Mouse (Mus musculus): ENCODE measurements around the gene Zdhhc7. TPM values are rescaled to one million over a fixed set of nuclear protein-coding genes. Genes with fewer than 3 reads are reported as not detected.

Gene Zdhhc7
- polyA plus RNA-seq (2015; fragmentation: Nextera tagmentation; extraction: Ambion mirVana), result 23.4 and 30.6 TPM in 2 replicates

DNA sequence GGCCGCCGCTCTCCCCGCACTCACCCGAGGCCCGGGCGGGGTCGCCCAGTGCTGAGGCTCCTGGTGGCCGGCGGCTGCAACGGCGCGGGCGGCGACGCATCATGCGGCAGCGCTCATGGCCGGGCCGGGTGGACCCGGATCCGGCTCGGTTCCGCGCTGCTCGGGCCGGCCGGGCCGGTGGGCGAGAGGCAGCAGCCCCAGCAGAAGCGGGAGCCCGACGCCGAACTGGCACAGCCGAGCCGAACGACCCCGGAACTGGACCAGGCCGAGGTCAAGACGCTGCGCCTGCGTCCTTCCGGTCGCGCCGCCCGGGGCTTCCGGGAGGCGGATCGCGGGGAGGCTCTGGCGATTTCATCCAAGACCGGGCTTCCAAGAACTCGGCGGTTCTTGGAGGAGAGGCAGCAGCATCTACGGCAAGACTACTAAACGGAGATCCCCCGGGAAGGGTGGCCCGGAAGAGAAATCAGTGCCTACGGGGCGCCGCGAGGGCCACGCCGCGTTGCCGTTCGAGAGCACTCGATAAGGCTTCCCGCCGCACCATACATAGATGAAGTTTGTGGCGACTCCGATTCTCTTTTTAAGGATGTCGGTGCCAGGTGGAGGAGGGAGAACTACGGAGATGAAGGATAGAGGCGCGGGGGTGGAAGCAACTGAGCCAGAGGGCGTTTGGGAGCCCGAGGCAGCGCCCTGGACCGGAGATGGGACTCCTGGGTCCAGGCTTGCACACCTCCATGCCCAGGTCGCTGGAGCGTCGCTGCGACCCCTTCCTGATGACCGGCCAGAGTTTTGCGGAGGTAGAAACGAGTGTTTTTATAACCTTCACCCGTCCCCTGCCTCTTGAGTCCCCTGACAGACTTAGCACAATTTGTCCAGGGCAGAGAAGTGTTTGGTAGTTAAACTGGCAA, at the start of gene Zdhhc7:
Zdhhc7 (minus strand) TSS at position 415 of the 905 bp plus-strand sequence.
- Histone ChIP-seq H3K36me3 (ENCODE audit: poor library complexity, severe bottlenecking) (no peaks in the 10 kb centered on the region), H3K4me3 (peak within 1 kb of the TSS; percentile 97), H3K4me2 (peak within 1 kb of the TSS; percentile 97), H3K27ac (peak within 1 kb of the TSS; percentile 85), H3K4me1 (peaks cover 38% of the 10 kb centered on the region), H3K27me3 (no peaks in the 10 kb centered on the region), H3K9ac (peak within 1 kb of the TSS; percentile 95), H3K9me3 (replicated peaks) (no peaks in the 10 kb centered on the region)
- under 1% methylated on average over 71 of the region's 88 CpGs for WGBS
- peak; percentile 91 for ATAC-seq

DNA sequence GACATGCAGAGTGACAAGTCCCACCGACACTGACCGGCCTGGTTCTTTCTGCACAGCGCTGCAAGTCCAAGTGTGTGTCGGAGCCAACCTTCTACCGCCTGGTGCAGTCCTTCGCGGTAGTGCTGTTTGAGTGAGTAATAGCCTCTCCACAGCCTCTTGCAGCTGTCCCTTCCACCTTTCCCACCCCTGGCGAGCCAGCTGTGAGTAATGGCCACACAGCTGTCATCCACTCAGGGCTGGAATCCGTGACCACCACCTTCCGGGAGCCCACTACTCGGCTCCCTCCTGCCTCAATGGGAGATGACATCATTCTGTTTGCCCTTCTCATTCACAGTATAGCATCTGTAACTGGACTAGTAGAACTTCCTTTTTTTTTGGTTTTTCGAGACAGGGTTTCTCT, 48.7 kb upstream of the Zdhhc7 start:
- H3K27me3 ChIP-seq, result no peaks in the 10 kb centered on the region
- 81% methylated on average over 12 of the region's 12 CpGs for WGBS
- H3K27ac ChIP-seq, result no peak overlapping the region

DNA sequence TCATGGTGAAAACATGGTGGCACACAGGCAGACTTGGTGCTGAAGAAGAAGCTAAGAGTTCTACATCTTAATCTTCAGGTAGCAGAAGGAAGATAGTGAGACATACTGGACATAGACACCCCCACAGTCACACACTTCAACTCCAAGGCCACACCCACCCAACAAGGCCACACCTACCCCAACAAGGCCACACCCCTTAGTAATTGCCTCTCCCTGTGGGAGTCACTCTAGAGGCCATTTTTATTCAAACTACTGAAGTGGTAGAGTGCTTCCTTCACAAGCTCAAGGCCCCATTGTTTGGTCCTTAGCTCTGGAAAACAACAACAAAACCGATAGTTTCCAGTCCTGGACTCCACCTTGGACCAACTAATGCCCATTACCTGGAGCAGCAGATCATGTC, 44.8 kb upstream of the Zdhhc7 start:
- no peaks in the 10 kb centered on the region for H3K27me3 ChIP-seq
- peaks cover 32% of the 10 kb centered on the region for H3K4me1 ChIP-seq
- no peaks in the 10 kb centered on the region for H3K9me3 ChIP-seq (replicated peaks)
- ATAC-seq, result no peak
- 67% methylated on average over 1 of the region's 1 CpGs for WGBS
- peaks cover 3% of the 10 kb centered on the region; the same call in 1 of the 2 replicates for H3K36me3 ChIP-seq (ENCODE audit: poor library complexity, severe bottlenecking)
- no peak overlapping the region for H3K9ac ChIP-seq
- H3K27ac ChIP-seq, result no peak overlapping the region
- no peak overlapping the region for H3K4me3 ChIP-seq
- H3K4me2 ChIP-seq, result no peak overlapping the region

More for the DNA sequence above, 48.7 kb upstream of the Zdhhc7 start:
- H3K4me3 ChIP-seq, result no peak overlapping the region
- no peak for ATAC-seq
- H3K4me1 ChIP-seq, result peaks cover 11% of the 10 kb centered on the region; the same call in 1 of the 2 replicates
- no peak overlapping the region for H3K4me2 ChIP-seq
- no peaks in the 10 kb centered on the region for H3K9me3 ChIP-seq (replicated peaks)
- peaks cover 11% of the 10 kb centered on the region for H3K36me3 ChIP-seq (ENCODE audit: poor library complexity, severe bottlenecking)
- H3K9ac ChIP-seq, result no peak overlapping the region

DNA sequence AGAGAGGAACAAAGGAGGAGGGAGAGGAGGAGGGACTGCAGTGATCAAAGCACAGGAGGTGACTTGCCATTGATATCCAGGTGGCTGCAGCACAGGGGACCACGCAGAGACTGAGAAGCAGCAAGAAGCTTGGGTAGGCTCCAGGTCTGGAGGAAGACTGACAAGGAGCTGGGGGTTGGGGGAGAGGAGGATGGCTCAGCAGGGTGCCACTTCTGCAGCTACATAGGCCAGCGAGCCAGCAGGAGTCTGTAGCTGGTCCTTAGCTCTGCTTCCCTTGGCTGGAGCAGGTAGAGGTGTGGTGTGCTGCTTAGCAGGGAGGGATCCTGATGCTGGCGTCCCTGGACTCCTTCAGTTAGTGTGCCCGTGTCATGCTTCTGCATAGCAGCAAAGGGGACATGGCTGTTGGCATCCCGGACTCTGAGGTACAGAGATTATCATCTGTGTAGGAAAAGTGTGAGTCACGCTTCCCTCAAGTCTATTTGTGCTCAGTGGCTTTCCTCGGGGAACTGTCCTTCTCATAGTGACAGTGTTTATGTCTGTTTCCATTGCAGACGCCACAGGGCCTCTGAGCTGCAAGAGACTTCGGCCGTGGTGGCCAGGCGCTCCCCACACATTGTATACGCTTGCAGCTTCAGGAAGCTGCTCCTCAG, 43.5 kb upstream of the Zdhhc7 start:
- no peak overlapping the region for H3K9ac ChIP-seq
- no peaks in the 10 kb centered on the region for H3K36me3 ChIP-seq (ENCODE audit: poor library complexity, severe bottlenecking)
- H3K4me3 ChIP-seq, result no peak overlapping the region
- peaks cover 30% of the 10 kb centered on the region for H3K4me1 ChIP-seq
- WGBS, result 49% methylated on average over 12 of the region's 12 CpGs
- H3K9me3 ChIP-seq (replicated peaks), result no peaks in the 10 kb centered on the region
- ATAC-seq, result peak; percentile 38; the same call in 1 of the 2 replicates
- no peaks in the 10 kb centered on the region for H3K27me3 ChIP-seq
- peak overlapping the region; percentile 78 for H3K27ac ChIP-seq
- peak overlapping the region; percentile 6; the same call in 1 of the 2 replicates for H3K4me2 ChIP-seq

DNA sequence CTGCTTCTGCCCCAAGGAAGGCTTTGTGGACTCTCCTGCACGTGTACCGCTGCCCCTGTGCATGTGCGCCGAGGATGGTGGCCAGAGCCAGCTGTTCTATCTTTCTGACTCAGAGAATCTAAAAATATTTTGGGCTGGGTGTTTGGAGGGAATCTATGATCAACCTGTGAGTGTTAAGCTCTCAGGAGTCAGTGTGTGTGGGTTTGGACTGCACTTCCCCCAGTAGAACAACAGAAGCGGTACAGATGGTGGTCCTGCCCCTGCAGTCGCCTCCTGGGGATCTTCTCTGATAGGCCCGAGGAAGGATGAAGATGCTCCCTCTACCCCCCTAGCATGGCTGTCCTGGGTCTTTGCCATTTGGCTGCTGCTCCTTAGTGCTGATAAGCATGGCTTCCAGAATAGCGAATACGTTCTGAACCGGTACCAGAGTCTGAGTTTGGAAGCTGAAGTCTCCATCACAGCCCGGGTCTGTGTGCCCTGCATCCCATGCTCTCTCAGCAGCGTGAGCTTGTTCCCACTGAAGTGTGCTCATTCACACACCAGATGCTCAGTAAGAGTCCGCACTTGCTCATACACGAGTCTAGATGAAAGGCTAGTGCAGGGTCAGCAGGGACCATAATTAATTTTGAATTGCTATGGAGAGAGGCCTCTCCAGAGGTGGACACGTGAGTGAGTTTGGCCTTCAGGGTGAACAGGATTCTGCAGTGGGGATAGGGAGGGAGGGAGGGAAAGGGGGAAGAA, 42.8 kb upstream of the Zdhhc7 start:
- Histone ChIP-seq H3K9me3 (replicated peaks) (no peaks in the 10 kb centered on the region), H3K9ac (no peak overlapping the region), H3K4me1 (peaks cover 30% of the 10 kb centered on the region), H3K27me3 (no peaks in the 10 kb centered on the region), H3K4me3 (no peak overlapping the region), H3K36me3 (ENCODE audit: poor library complexity, severe bottlenecking) (no peaks in the 10 kb centered on the region), H3K4me2 (0 out of 2 replicates have a peak overlapping the region, but pooled peaks have one; percentile 6), H3K27ac (peak overlapping the region; percentile 78)
- ATAC-seq, result peak; percentile 77
- WGBS, result 57% methylated on average over 15 of the region's 15 CpGs

DNA sequence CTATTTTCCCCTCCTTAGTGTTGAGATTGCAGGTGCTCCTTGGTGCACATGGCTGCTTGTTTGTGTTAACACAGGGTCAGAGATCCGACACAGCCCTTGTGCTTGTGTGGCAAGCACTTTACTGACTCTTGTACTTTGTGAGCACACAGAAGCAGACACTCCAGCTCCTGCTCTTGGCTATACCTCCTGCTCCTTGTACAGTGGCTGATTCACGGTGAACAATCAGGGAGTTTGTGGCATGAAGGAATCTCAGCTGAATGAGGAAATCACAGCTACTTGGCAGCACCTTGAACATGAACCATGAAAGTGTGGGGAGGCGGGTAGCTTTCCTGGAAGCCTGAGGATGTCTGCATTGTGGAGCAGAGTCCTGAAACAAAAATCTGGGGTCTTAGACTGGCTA, 39.5 kb upstream of the Zdhhc7 start:
- Histone ChIP-seq H3K9ac (no peak overlapping the region), H3K27ac (no peak overlapping the region), H3K4me1 (peaks cover 45% of the 10 kb centered on the region), H3K9me3 (replicated peaks) (no peaks in the 10 kb centered on the region), H3K27me3 (no peaks in the 10 kb centered on the region), H3K4me2 (no peak overlapping the region), H3K4me3 (no peak overlapping the region), H3K36me3 (ENCODE audit: poor library complexity, severe bottlenecking) (no peaks in the 10 kb centered on the region)
- 67% methylated on average over 3 of the region's 3 CpGs for WGBS
- no peak for ATAC-seq

DNA sequence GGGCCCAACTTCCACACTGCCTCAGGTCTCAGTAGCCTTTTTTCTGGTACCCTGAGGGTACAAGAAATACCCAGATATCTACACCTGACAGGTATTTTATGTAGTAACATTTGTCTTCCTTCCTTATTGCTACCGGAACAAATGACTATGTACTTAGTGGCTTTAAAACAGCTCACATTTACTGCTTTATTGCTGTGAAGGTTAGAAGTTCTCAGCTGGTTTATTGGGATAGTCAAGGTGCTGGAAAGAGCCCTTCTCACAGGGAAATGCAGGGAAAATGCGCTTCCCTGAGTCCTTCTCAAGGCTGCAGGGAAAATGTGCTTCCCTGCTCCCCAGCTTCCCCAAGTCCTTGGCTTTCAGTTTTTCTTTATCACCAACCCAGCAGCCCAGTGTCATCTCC, 37.7 kb upstream of the Zdhhc7 start:
- ATAC-seq, result no peak
- WGBS, result 90% methylated on average over 2 of the region's 2 CpGs
- Histone ChIP-seq H3K4me2 (no peak overlapping the region), H3K27ac (no peak overlapping the region), H3K9me3 (replicated peaks) (no peaks in the 10 kb centered on the region), H3K9ac (no peak overlapping the region), H3K36me3 (ENCODE audit: poor library complexity, severe bottlenecking) (no peaks in the 10 kb centered on the region), H3K27me3 (no peaks in the 10 kb centered on the region), H3K4me3 (no peak overlapping the region), H3K4me1 (peaks cover 31% of the 10 kb centered on the region)

DNA sequence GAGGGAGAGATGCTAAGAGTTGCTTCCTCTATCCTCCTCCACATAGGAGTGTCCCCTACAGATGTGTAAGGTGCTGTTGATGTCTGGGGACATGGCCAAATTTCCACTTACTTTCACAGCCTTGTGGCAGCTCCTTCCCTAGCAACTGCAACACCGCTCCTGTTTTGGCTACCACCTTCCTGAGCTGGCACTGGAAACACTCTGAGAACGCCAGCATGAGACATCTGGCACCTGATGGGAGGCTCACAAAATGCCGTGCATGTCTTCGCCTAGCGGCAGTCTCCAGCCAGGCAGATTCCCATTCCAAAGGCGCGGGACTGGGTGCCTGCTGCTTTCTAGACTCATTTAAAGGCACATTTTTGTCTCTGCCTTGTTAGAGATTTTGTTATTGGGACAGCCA, 35.3 kb upstream of the Zdhhc7 start:
- H3K27ac ChIP-seq, result peak overlapping the region; percentile 65
- WGBS, result 61% methylated on average over 7 of the region's 7 CpGs
- peaks cover 20% of the 10 kb centered on the region for H3K4me1 ChIP-seq
- H3K4me3 ChIP-seq, result no peak overlapping the region
- H3K9me3 ChIP-seq (replicated peaks), result no peaks in the 10 kb centered on the region
- H3K4me2 ChIP-seq, result no peak overlapping the region
- no peak overlapping the region for H3K9ac ChIP-seq
- H3K36me3 ChIP-seq (ENCODE audit: poor library complexity, severe bottlenecking), result no peaks in the 10 kb centered on the region
- no peaks in the 10 kb centered on the region for H3K27me3 ChIP-seq
- ATAC-seq, result peak; percentile 80

DNA sequence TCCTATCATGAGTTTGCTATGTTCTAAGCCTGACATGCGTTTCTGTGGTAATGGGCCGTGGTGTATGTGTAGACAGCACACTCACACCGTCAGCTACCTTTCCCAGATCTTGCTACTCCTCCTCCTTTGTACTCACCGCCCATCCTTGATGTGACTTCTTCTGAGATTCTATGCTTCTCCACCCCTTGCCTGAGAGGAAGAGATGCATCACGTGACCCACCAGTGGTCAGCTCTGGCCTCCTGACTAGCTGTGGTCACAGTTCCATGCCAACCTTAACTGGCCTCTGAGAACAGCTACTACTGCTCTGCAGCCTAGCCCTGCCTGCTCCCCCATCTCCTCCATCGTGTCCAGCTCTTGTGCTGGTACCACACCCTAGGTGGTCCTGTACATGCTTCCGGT, 34.4 kb upstream of the Zdhhc7 start:
- Histone ChIP-seq H3K4me1 (peaks cover 14% of the 10 kb centered on the region), H3K27ac (no peak overlapping the region), H3K27me3 (no peaks in the 10 kb centered on the region), H3K36me3 (ENCODE audit: poor library complexity, severe bottlenecking) (no peaks in the 10 kb centered on the region), H3K9me3 (replicated peaks) (no peaks in the 10 kb centered on the region), H3K4me3 (no peak overlapping the region), H3K4me2 (no peak overlapping the region), H3K9ac (no peak overlapping the region)
- 93% methylated on average over 7 of the region's 7 CpGs for WGBS
- no peak for ATAC-seq

DNA sequence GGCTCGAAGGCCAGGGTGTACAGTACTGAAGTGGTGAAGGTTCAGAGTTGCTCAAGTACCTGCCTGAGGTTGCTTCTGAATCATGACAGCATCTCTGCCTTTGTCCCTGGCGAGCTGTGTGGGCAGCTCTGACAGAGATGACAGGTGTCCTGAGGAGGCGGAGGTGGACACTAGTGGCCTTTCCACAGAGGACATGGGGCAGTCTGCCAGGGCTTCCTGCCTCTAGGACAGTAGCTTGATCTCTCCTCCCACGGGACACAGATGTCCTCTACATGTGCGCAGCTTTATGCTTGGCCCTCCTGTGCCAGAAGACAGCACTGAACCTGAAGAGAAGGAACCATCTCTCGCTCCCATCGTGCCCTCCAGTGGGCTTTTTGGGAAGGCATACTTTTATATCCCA, 31.9 kb upstream of the Zdhhc7 start:
- H3K4me3 ChIP-seq, result no peak overlapping the region
- ATAC-seq, result no peak
- no peak overlapping the region for H3K27ac ChIP-seq
- H3K27me3 ChIP-seq, result no peaks in the 10 kb centered on the region
- WGBS, result 89% methylated on average over 7 of the region's 7 CpGs
- no peaks in the 10 kb centered on the region for H3K9me3 ChIP-seq (replicated peaks)
- peaks cover 14% of the 10 kb centered on the region for H3K4me1 ChIP-seq
- no peak overlapping the region for H3K9ac ChIP-seq
- no peaks in the 10 kb centered on the region for H3K36me3 ChIP-seq (ENCODE audit: poor library complexity, severe bottlenecking)
- no peak overlapping the region for H3K4me2 ChIP-seq

DNA sequence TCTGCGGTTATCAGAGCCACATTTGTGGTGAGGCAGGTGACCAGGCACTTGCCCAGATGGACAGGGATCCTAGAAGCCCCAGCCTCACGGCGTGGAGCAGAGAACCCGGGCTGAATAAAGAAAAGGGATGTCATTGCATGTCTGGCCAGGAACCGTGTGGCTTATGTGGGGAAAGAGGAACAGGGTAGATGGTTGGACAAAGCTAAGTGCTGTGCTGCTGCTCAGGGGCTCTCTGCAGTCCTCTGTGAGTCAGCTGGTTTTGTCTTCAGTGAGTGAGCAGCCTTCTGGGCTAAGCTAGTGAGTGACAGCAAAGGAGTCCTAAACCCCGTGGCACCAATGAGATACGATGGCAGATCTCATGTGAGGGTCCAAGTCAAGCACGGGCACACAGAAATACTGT, 29.9 kb upstream of the Zdhhc7 start:
- no peak for ATAC-seq
- peaks cover 16% of the 10 kb centered on the region for H3K4me1 ChIP-seq
- no peak overlapping the region for H3K4me3 ChIP-seq
- no peak overlapping the region for H3K4me2 ChIP-seq
- H3K27me3 ChIP-seq, result no peaks in the 10 kb centered on the region
- no peak overlapping the region for H3K27ac ChIP-seq
- no peaks in the 10 kb centered on the region for H3K36me3 ChIP-seq (ENCODE audit: poor library complexity, severe bottlenecking)
- 86% methylated on average over 8 of the region's 8 CpGs for WGBS
- no peaks in the 10 kb centered on the region for H3K9me3 ChIP-seq (replicated peaks)
- H3K9ac ChIP-seq, result no peak overlapping the region

DNA sequence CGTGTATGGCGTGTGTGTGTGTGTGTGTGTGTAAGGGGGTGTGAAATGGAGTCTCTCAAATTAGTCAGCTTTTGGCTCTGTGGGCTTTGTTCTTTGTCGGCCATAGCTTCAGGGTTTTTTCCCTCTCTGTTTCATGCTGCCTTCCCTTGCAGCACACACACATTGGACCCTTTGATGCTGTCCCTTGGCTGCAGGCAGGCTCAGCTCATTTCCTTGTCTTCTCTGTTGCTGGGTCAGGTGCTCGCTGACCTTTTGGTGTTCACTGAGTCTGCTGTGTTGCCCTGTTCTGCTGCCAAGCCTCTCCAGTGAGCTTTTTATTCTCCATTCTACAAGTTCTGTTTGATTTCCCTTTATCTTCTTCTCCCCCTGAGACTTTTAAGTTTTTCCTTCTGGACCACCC, 28.3 kb upstream of the Zdhhc7 start:
- 26% methylated on average over 4 of the region's 4 CpGs for WGBS
- Histone ChIP-seq H3K9ac (peak overlapping the region; percentile 18; the same call in 1 of the 2 replicates), H3K9me3 (replicated peaks) (no peaks in the 10 kb centered on the region), H3K36me3 (ENCODE audit: poor library complexity, severe bottlenecking) (no peaks in the 10 kb centered on the region), H3K4me1 (peaks cover 20% of the 10 kb centered on the region), H3K4me2 (no peak overlapping the region), H3K27me3 (no peaks in the 10 kb centered on the region), H3K4me3 (no peak overlapping the region), H3K27ac (no peak overlapping the region; the same call in 1 of the 2 replicates)
- 0 out of 2 replicates have a peak, but pooled peaks have one; percentile 16 for ATAC-seq
